ENCODE assay signal across 28 mouse cellular contexts in genomic region chr2:150655290-150655689, GRCm38 (mm10). TPM values are rescaled to one million over a fixed set of nuclear protein-coding genes. Genes with fewer than 3 reads are reported as not detected.
DNase-seq lines count a peak whose midpoint lies in the region; ATAC-seq and TF ChIP-seq lines count a peak whose summit lies in the region.
"Had no signal": no experiment of that assay in that cellular context is flagged by ENCODE, and none has a peak within 500 bp of the region (broad histone marks: within the 10 kb centered on the region; RNA-seq: fewer than 3 reads in every experiment).

No protein-coding gene starts in this region.

- H3K4me1 ChIP-seq in kidney, adult 2 months (ENCODE audit: control insufficient read depth, insufficient read depth, low read length), result peaks cover 22% of the 10 kb centered on the region
- H3K4me1 ChIP-seq in kidney, embryonic 14.5 days (ENCODE audit: control insufficient read depth, insufficient read depth, low read length), result peaks cover 10% of the 10 kb centered on the region; the same call in 1 of the 2 replicates

- no peak for TF ChIP-seq CTCF in kidney, adult 2 months (conservative IDR thresholded peaks at IDR 0.05; ENCODE audit: insufficient read depth, insufficient read length, low read depth, low read length)
- no peak for TF ChIP-seq CTCF in left cerebral cortex, adult 2 months (IDR thresholded peaks at IDR 0.05)

- no peak overlapping the region for H3K4me3 ChIP-seq in kidney, adult 2 months (ENCODE audit: insufficient read depth, low read depth, low read length)
- H3K4me3 ChIP-seq in kidney, embryonic 14.5 days (ENCODE audit: low read length), result no peak overlapping the region
- H3K4me3 ChIP-seq in left cerebral cortex, adult 2 months, result no peak overlapping the region
- H3K4me3 ChIP-seq: embryonic facial prominence, embryonic 10.5 days; forebrain, embryonic 13.5 days; heart, embryonic 13.5 days; hindbrain, embryonic 13.5 days had no signal

- 56% methylated on average over 6 of the region's 6 CpGs for WGBS in kidney, adult 2 months
- WGBS in kidney, embryonic 14.5 days, result 81% methylated on average over 6 of the region's 6 CpGs

- H3K27me3 ChIP-seq in kidney, adult 2 months (replicated peaks; ENCODE audit: control insufficient read depth, insufficient read depth, low read length), result no peaks in the 10 kb centered on the region
- H3K27me3 ChIP-seq in kidney, embryonic 14.5 days (ENCODE audit: control insufficient read depth, insufficient read depth, low read length), result no peaks in the 10 kb centered on the region
- H3K27me3 ChIP-seq: CH12.LX; forebrain, embryonic 13.5 days; heart, embryonic 13.5 days; hindbrain, embryonic 13.5 days; Patski had no signal

- H3K9ac ChIP-seq in kidney, embryonic 14.5 days (ENCODE audit: low read depth, low read length), result no peak overlapping the region
- H3K9ac ChIP-seq: forebrain, embryonic 13.5 days; forebrain, postnatal 0 days; heart, embryonic 13.5 days; hindbrain, embryonic 13.5 days had no signal

- no peaks in the 10 kb centered on the region; the same call in 1 of the 2 replicates for H3K9me3 ChIP-seq in kidney, embryonic 14.5 days (ENCODE audit: control insufficient read depth, low read length)
- H3K9me3 ChIP-seq: forebrain, embryonic 13.5 days; heart, embryonic 13.5 days; hindbrain, embryonic 13.5 days had no signal

- no peaks in the 10 kb centered on the region; the same call in 1 of the 2 replicates for H3K36me3 ChIP-seq in kidney, adult 2 months (ENCODE audit: control insufficient read depth, insufficient read depth, low read length)
- H3K36me3 ChIP-seq in kidney, embryonic 14.5 days (ENCODE audit: control insufficient read depth, insufficient read depth, low read length), result no peaks in the 10 kb centered on the region
- H3K36me3 ChIP-seq: embryonic facial prominence, embryonic 10.5 days; heart, embryonic 13.5 days had no signal

- no peak for TF ChIP-seq POLR2A in kidney, adult 2 months (IDR thresholded peaks at IDR 0.05; ENCODE audit: low read depth, low read length)

- no peak overlapping the region for H3K4me2 ChIP-seq in kidney, embryonic 14.5 days (replicated peaks; ENCODE audit: low read depth, low read length)
- H3K4me2 ChIP-seq: forebrain, embryonic 13.5 days; heart, embryonic 13.5 days; hindbrain, embryonic 13.5 days had no signal

- DNase-seq in heart, adult 11 months, result peak; percentile 92
- no peak for DNase-seq in heart, postnatal 25 days (ENCODE audit: low spot score)
- DNase-seq in kidney, adult 2 months, result no peak
- DNase-seq in embryo, embryonic 11 days, result no peak
- no peak for DNase-seq in left cerebral cortex, adult 2 months (ENCODE audit: extremely low spot score in 1 of 2, low spot score in 2 of 2)
- DNase-seq: adrenal gland, adult 2 months; adrenal gland, postnatal 25 days; cerebellum, adult 18-20 months; cerebellum, adult 9-11 months; cerebellum, postnatal 36 days; forebrain, postnatal 0 days had no signal

- ATAC-seq in kidney, embryonic 14.5 days (ENCODE audit: low FRiP score, low TSS enrichment), result no peak
- peak; percentile 51; the same call in 1 of the 2 replicates for ATAC-seq in megakaryocyte-erythroid progenitor cell, adult 5-6 weeks (replicated peaks; ENCODE audit: low FRiP score, low TSS enrichment, poor library complexity, severe bottlenecking)
- peak; percentile 54; the same call in 1 of the 2 replicates for ATAC-seq in neutrophil, adult 5-6 weeks (ENCODE audit: extremely low read depth, insufficient number of reproducible peaks, low FRiP score, poor library complexity, severe bottlenecking)
- ATAC-seq: activated CD4-positive, CD25-positive, alpha-beta regulatory T cell, adult 4 months; forebrain, embryonic 13.5 days; forebrain, postnatal 0 days; hindbrain, postnatal 0 days; Patski had no signal

- intact Hi-C loops in heart, postnatal 25 days (cut with DNase I), result no loop called here
- intact Hi-C loops in left cerebral cortex, adult 2 months (cut with DNase I), result no loop called here

- peak overlapping the region; percentile 72 for H3K27ac ChIP-seq in kidney, adult 2 months (ENCODE audit: insufficient read depth, low read depth, low read length)
- no peak overlapping the region for H3K27ac ChIP-seq in kidney, embryonic 14.5 days (ENCODE audit: low read depth, low read length)
- H3K27ac ChIP-seq in left cerebral cortex, adult 2 months, result no peak overlapping the region
- H3K27ac ChIP-seq: embryonic facial prominence, embryonic 10.5 days; forebrain, embryonic 13.5 days; heart, embryonic 13.5 days; hindbrain, postnatal 0 days had no signal

RNA-seq across cellular contexts. Expression of gene Acss1, which starts 13.0 kb away (rescaled TPM):
- total RNA-seq in heart, postnatal 25 days (2021), result 100 to 1,000 TPM; 217 to 247 TPM
- 461 and 477 TPM in 2 replicates for polyA plus RNA-seq in kidney, adult 2 months (2012; rRNA removed)
- polyA plus RNA-seq in kidney, embryonic 14.5 days (2014; fragmentation: Nextera tagmentation; extraction: Ambion mirVana), result 2.3 and 5.6 TPM in 2 replicates
- total RNA-seq in megakaryocyte-erythroid progenitor cell, adult 5-6 weeks (2014; fragmentation: Nextera tagmentation), result 90.4 and 97.4 TPM in 2 replicates
- 66.9 and 69.4 TPM in 2 replicates for total RNA-seq in megakaryocyte-erythroid progenitor cell, adult 5-6 weeks (2017)
- total RNA-seq in neutrophil, adult 5-6 weeks (2017), result 56.7 and 57.8 TPM in 2 replicates
- total RNA-seq in left cerebral cortex, adult 2 months (2021), result 10 to 100 TPM; 18.5 to 21.5 TPM

RNA-seq across cellular contexts. Expression of gene Vsx1, which starts 33.9 kb away (rescaled TPM):
- total RNA-seq in heart, postnatal 25 days (2021), result under 1 TPM in 1 of 2 experiments, not detected in 1; 0.10 TPM
- polyA plus RNA-seq in kidney, adult 2 months (2012; rRNA removed), result not detected in 2 replicates
- not detected in 2 replicates for polyA plus RNA-seq in kidney, embryonic 14.5 days (2014; fragmentation: Nextera tagmentation; extraction: Ambion mirVana)
- total RNA-seq in megakaryocyte-erythroid progenitor cell, adult 5-6 weeks (2014; fragmentation: Nextera tagmentation), result not detected in 2 replicates
- total RNA-seq in megakaryocyte-erythroid progenitor cell, adult 5-6 weeks (2017), result not detected in 2 replicates
- total RNA-seq in neutrophil, adult 5-6 weeks (2017), result 0.12 TPM in 1 of 2 replicates, not detected in the other
- under 1 TPM in 1 of 2 experiments, not detected in 1; 0.11 TPM for total RNA-seq in left cerebral cortex, adult 2 months (2021)
- total RNA-seq: adrenal gland, adult 2 months; adrenal gland, postnatal 25 days; CH12.LX; forebrain, postnatal 0 days; gastrocnemius, adult 8-10 months; hematopoietic stem cell, adult 5-6 weeks had no signal
- polyA plus RNA-seq: activated CD4-positive, CD25-positive, alpha-beta regulatory T cell, adult 4 months; adrenal gland, adult 2 months; embryonic facial prominence, embryonic 14.5 days; gonadal fat pad, adult 2 months; heart, embryonic 13.5 days; heart, postnatal 0 days; intestine, embryonic 14.5 days; Patski had no signal

RNA-seq across cellular contexts. Expression of gene Apmap, which starts 46.9 kb away (rescaled TPM):
- 10 to 100 TPM; 52.0 to 55.7 TPM for total RNA-seq in heart, postnatal 25 days (2021)
- 172 and 181 TPM in 2 replicates for polyA plus RNA-seq in kidney, adult 2 months (2012; rRNA removed)
- polyA plus RNA-seq in kidney, embryonic 14.5 days (2014; fragmentation: Nextera tagmentation; extraction: Ambion mirVana), result 31.9 and 41.3 TPM in 2 replicates
- total RNA-seq in megakaryocyte-erythroid progenitor cell, adult 5-6 weeks (2014; fragmentation: Nextera tagmentation), result 10.7 and 20.5 TPM in 2 replicates
- 37.2 and 43.1 TPM in 2 replicates for total RNA-seq in megakaryocyte-erythroid progenitor cell, adult 5-6 weeks (2017)
- total RNA-seq in neutrophil, adult 5-6 weeks (2017), result 23.9 and 25.6 TPM in 2 replicates
- 10 to 100 TPM; 49.5 to 56.7 TPM for total RNA-seq in left cerebral cortex, adult 2 months (2021)
